Comparison of ENCODE assay signal across 11 mouse cellular contexts in genomic region chr2:61967724-61968123, GRCm38 (mm10).
DNase-seq lines count a peak whose midpoint lies in the region; ATAC-seq and TF ChIP-seq lines count a peak whose summit lies in the region.
"Had no signal": no experiment of that assay in that cellular context is flagged by ENCODE, and none has a peak within 500 bp of the region (broad histone marks: within the 10 kb centered on the region; RNA-seq: fewer than 3 reads in every experiment).

No protein-coding gene starts in this region.

- H3K4me1 ChIP-seq in intestine, postnatal 0 days (replicated peaks; ENCODE audit: control insufficient read depth, insufficient read depth, low read length), result no peaks in the 10 kb centered on the region
- no peaks in the 10 kb centered on the region for H3K4me1 ChIP-seq in intestine, embryonic 15.5 days (replicated peaks)
- no peaks in the 10 kb centered on the region for H3K4me1 ChIP-seq in E14TG2a.4 (replicated peaks; ENCODE audit: low read depth, low read length)

- peak; percentile 41 for DNase-seq in brain, adult 2 months (ENCODE audit: low read depth, low spot score)
- peak; percentile 31 for DNase-seq in induced T-regulatory cell, adult 2 months (ENCODE audit: low read depth)
- no peak for DNase-seq in gastrocnemius, postnatal 25 days
- no peak for DNase-seq in kidney, adult 11 months
- no peak for DNase-seq in right cerebral cortex, adult 2 months (ENCODE audit: low spot score in 2 of 2)
- DNase-seq: kidney, postnatal 4 days; lung, postnatal 10 days had no signal

- no peak for ATAC-seq in intestine, postnatal 0 days
- ATAC-seq in intestine, embryonic 15.5 days, result no peak

- no peak overlapping the region for H3K4me2 ChIP-seq in intestine, postnatal 0 days (replicated peaks; ENCODE audit: low read depth)
- no peak overlapping the region for H3K4me2 ChIP-seq in intestine, embryonic 15.5 days (replicated peaks)

- no peak overlapping the region for H3K27ac ChIP-seq in intestine, postnatal 0 days (ENCODE audit: low read depth, low read length)
- H3K27ac ChIP-seq in intestine, embryonic 15.5 days, result no peak overlapping the region

- H3K9ac ChIP-seq in intestine, postnatal 0 days (ENCODE audit: low read depth, low read length), result no peak overlapping the region
- H3K9ac ChIP-seq in intestine, embryonic 15.5 days, result no peak overlapping the region

- no peak overlapping the region for H3K4me3 ChIP-seq in intestine, postnatal 0 days (ENCODE audit: low read depth, low read length)
- H3K4me3 ChIP-seq in intestine, embryonic 15.5 days (replicated peaks), result no peak overlapping the region
- no peak overlapping the region for H3K4me3 ChIP-seq in E14TG2a.4 (replicated peaks; ENCODE audit: low read length)
- H3K4me3 ChIP-seq: erythroblast, embryonic 14.5 days had no signal

- 9% methylated on average over 2 of the region's 2 CpGs for WGBS in intestine, postnatal 0 days
- WGBS in intestine, embryonic 15.5 days, result 14% methylated on average over 2 of the region's 2 CpGs

- no peaks in the 10 kb centered on the region for H3K27me3 ChIP-seq in intestine, postnatal 0 days (replicated peaks; ENCODE audit: control insufficient read depth, insufficient read depth, low read length)
- H3K27me3 ChIP-seq in intestine, embryonic 15.5 days (replicated peaks), result no peaks in the 10 kb centered on the region
- H3K27me3 ChIP-seq in E14TG2a.4 (ENCODE audit: insufficient read depth, low read length), result no peaks in the 10 kb centered on the region; the same call in 1 of the 2 replicates

- H3K36me3 ChIP-seq in intestine, postnatal 0 days (ENCODE audit: control insufficient read depth, insufficient read depth), result no peaks in the 10 kb centered on the region
- no peaks in the 10 kb centered on the region for H3K36me3 ChIP-seq in intestine, embryonic 15.5 days
- H3K36me3 ChIP-seq in E14TG2a.4 (ENCODE audit: insufficient read depth, low read length), result no peaks in the 10 kb centered on the region

- peak; percentile 51 for TF ChIP-seq CTCF in intestine, postnatal 0 days (IDR thresholded peaks at IDR 0.05; ENCODE audit: low read depth)
- peak; percentile 38; the same call in 1 of the 2 replicates for TF ChIP-seq CTCF in E14TG2a.4 (conservative IDR thresholded peaks at IDR 0.05; ENCODE audit: low read length)

- H3K9me3 ChIP-seq in intestine, postnatal 0 days (ENCODE audit: control insufficient read depth), result no peaks in the 10 kb centered on the region
- H3K9me3 ChIP-seq in intestine, embryonic 15.5 days, result no peaks in the 10 kb centered on the region
- H3K9me3 ChIP-seq in E14TG2a.4 (ENCODE audit: low read length), result no peaks in the 10 kb centered on the region

Comparison
In these comparisons a context has a peak if more than half of its experiments do, and no peak if none do; other contexts are left out.
1. DNase-seq: peak in brain, adult 2 months (single experiment) and induced T-regulatory cell, adult 2 months (single experiment); none in gastrocnemius, postnatal 25 days (single experiment), kidney, adult 11 months (single experiment) and right cerebral cortex, adult 2 months (0 of 2).